8 mouse cellular contexts compared by ENCODE assay signal in the genomic region with DNA sequence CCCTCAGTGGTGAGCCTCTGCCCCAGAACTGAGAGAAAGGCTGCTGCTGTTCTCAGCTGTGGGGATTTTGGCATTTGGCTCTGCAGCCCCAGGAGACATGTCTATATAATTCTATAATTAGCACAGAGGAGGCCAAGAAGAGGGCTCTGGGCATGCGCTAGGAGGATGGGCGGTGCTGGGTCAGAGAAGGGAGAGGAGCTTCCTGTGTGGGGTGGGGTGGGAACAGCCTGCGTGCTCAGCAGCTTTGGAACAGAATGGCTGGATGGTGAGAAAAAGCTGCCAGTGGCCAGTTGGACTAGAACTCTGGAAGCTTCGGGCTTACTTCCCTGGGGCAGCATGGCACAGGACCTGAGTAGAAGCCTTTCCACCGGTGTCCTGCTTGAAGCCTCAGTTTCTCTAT. TPM values are rescaled to one million over a fixed set of nuclear protein-coding genes. Genes with fewer than 3 reads are reported as not detected.
DNase-seq lines count a peak whose midpoint lies in the region; ATAC-seq and TF ChIP-seq lines count a peak whose summit lies in the region.

No protein-coding gene starts in this region.

- H3K4me2 ChIP-seq in CH12.LX (ENCODE audit: insufficient read depth, low read depth, poor library complexity, severe bottlenecking): peak overlapping the region; percentile 87
- H3K4me2 ChIP-seq in liver, postnatal 0 days (ENCODE audit: low read depth, low read length): no peak overlapping the region

- H3K27me3 ChIP-seq in cerebellum, adult 2 months (ENCODE audit: control insufficient read depth, insufficient read depth, low read length): no peaks in the 10 kb centered on the region
- no peaks in the 10 kb centered on the region for H3K27me3 ChIP-seq in CH12.LX (replicated peaks)
- H3K27me3 ChIP-seq in liver, postnatal 0 days (ENCODE audit: insufficient read depth, low read length): no peaks in the 10 kb centered on the region

- ATAC-seq in liver, postnatal 0 days: peak; percentile 41; the same call in 1 of the 2 replicates

- H3K9me3 ChIP-seq in CH12.LX (replicated peaks; ENCODE audit: low read length): no peaks in the 10 kb centered on the region
- no peaks in the 10 kb centered on the region for H3K9me3 ChIP-seq in liver, postnatal 0 days (ENCODE audit: low read length)

- TF ChIP-seq POLR2A in cerebellum, adult 2 months (IDR thresholded peaks at IDR 0.05; ENCODE audit: borderline replicate concordance, insufficient read depth, low read length): no peak
- TF ChIP-seq POLR2A in CH12.LX (IDR thresholded peaks at IDR 0.05; ENCODE audit: low read depth, low read length): peak; percentile 57
- TF ChIP-seq POLR2A in embryonic fibroblast, embryonic 13.5 days (IDR thresholded peaks at IDR 0.05; ENCODE audit: low read depth, low read length): 0 out of 2 replicates have a peak, but pooled peaks have one; percentile 34

- peak; percentile 40; the same call in 1 of the 2 replicates for TF ChIP-seq EP300 in CH12.LX (IDR thresholded peaks at IDR 0.05; ENCODE audit: low read length)
- TF ChIP-seq EP300 in liver, postnatal 0 days (IDR thresholded peaks at IDR 0.05; ENCODE audit: low read depth): no peak

- no peak for TF ChIP-seq RAD21 in CH12.LX (IDR thresholded peaks at IDR 0.05; ENCODE audit: low read depth, low read length)

- no peaks in the 10 kb centered on the region for H3K36me3 ChIP-seq in CH12.LX (replicated peaks in 1 of 2; ENCODE audit: control insufficient read depth in 1 of 2, insufficient read depth in 1 of 2, low read length in 1 of 2)
- no peaks in the 10 kb centered on the region for H3K36me3 ChIP-seq in liver, postnatal 0 days (replicated peaks; ENCODE audit: insufficient read depth, low read length)

- dilution Hi-C loops in CH12.LX (cut with MboI; ENCODE audit: extremely low pct_ligation_motif_present, extremely low pct_unique_long_range_greater_than_20kb, low sequenced_read_pairs): no loop called here

- in situ Hi-C loops in CH12.LX (cut with MboI; ENCODE audit: low pct_ligation_motif_present, low pct_unique_long_range_greater_than_20kb, low sequenced_read_pairs): loop anchor here (10.0 kb wide), 1 partner anchor 109 kb away; no protein-coding TSS in a partner anchor

- H3K27ac ChIP-seq in cerebellum, adult 2 months (ENCODE audit: insufficient read depth, low read length): peak overlapping the region; percentile 23; the same call in 1 of the 2 replicates
- peak overlapping the region; percentile 75 for H3K27ac ChIP-seq in CH12.LX (ENCODE audit: insufficient read depth, low read depth)
- H3K27ac ChIP-seq in embryonic fibroblast, embryonic 13.5 days (ENCODE audit: insufficient read depth, low read length): no peak overlapping the region
- peak overlapping the region; percentile 8; the same call in 1 of the 2 replicates for H3K27ac ChIP-seq in liver, postnatal 0 days (ENCODE audit: low read depth)

- H3K79me2 ChIP-seq in CH12.LX (replicated peaks; ENCODE audit: control insufficient read depth, extremely low read depth, insufficient read depth, poor library complexity, severe bottlenecking): no peaks in the 10 kb centered on the region

- WGBS in cerebellum, adult 2 months: 10% methylated on average over 5 of the region's 5 CpGs
- WGBS in liver, postnatal 0 days (ENCODE audit: insufficient replicate concordance): 47% methylated on average over 5 of the region's 5 CpGs

- TF ChIP-seq CTCF in cerebellum, adult 2 months (IDR thresholded peaks at IDR 0.05; ENCODE audit: borderline replicate concordance, insufficient read depth, low read depth, low read length): no peak
- no peak for TF ChIP-seq CTCF in CH12.LX (conservative IDR thresholded peaks at IDR 0.05 in 1 of 2, IDR thresholded peaks at IDR 0.05 in 1 of 2; ENCODE audit: low read depth in 2 of 2, low read length in 2 of 2)
- no peak for TF ChIP-seq CTCF in embryonic fibroblast, embryonic 13.5 days (IDR thresholded peaks at IDR 0.05; ENCODE audit: borderline replicate concordance, insufficient read depth, low read length)
- TF ChIP-seq CTCF in liver, postnatal 0 days (IDR thresholded peaks at IDR 0.05; ENCODE audit: low read depth): no peak

- DNase-seq in cerebellum, adult 2 months: peak in 1 of 2 experiments; percentile 54
- no peak for DNase-seq in cerebellum, postnatal 4 days (ENCODE audit: low spot score in 2 of 2)
- DNase-seq in CH12.LX (ENCODE audit: extremely low read depth): peak; percentile 93
- DNase-seq in induced T-regulatory cell, adult 2 months (ENCODE audit: low read depth): peak; percentile 50
- DNase-seq in liver, postnatal 0 days: peak; percentile 63
- DNase-seq in skeletal muscle tissue, adult 2 months (ENCODE audit: low read depth, low spot score): peak; percentile 67
- DNase-seq in right cerebral cortex, postnatal 14 days: no peak

- H3K9ac ChIP-seq in CH12.LX (ENCODE audit: insufficient read depth, low read depth): peak overlapping the region; percentile 43
- 0 out of 2 replicates have a peak overlapping the region, but pooled peaks have one; percentile 11 for H3K9ac ChIP-seq in liver, postnatal 0 days (replicated peaks)

- no peak overlapping the region for H3K4me3 ChIP-seq in cerebellum, adult 2 months (replicated peaks; ENCODE audit: insufficient read depth, low read depth, low read length)
- H3K4me3 ChIP-seq in CH12.LX (replicated peaks in 1 of 3; ENCODE audit: low read depth in 2 of 3, low read length in 2 of 3, poor library complexity in 1 of 3): peak overlapping the region; percentile 25 to 63 (median 38)
- no peak overlapping the region for H3K4me3 ChIP-seq in embryonic fibroblast, embryonic 13.5 days (ENCODE audit: insufficient read depth, low read length)
- H3K4me3 ChIP-seq in liver, postnatal 0 days (ENCODE audit: low read depth, low read length): no peak overlapping the region

- H3K4me1 ChIP-seq in cerebellum, adult 2 months (ENCODE audit: control insufficient read depth, insufficient read depth, low read length): peaks cover 13% of the 10 kb centered on the region
- peaks cover 41 to 59% of the 10 kb centered on the region in 2 experiments for H3K4me1 ChIP-seq in CH12.LX (ENCODE audit: control insufficient read depth in 1 of 2, insufficient read depth in 2 of 2)
- peaks cover 3% of the 10 kb centered on the region; the same call in 1 of the 2 replicates for H3K4me1 ChIP-seq in embryonic fibroblast, embryonic 13.5 days (ENCODE audit: control insufficient read depth, insufficient read depth, low read length)
- H3K4me1 ChIP-seq in liver, postnatal 0 days (ENCODE audit: insufficient read depth): peaks cover 20% of the 10 kb centered on the region

TF ChIP-seq in CH12.LX, 34 proteins besides CTCF, POLR2A, EP300 and RAD21 (continues in another document):
- TF ChIP-seq USF2 (conservative IDR thresholded peaks at IDR 0.05; ENCODE audit: low read depth, low read length): no peak
- no peak for TF ChIP-seq USF1 (IDR thresholded peaks at IDR 0.05; ENCODE audit: low read depth, low read length)
- peak; percentile 66 for TF ChIP-seq ELF1 (IDR thresholded peaks at IDR 0.05; ENCODE audit: low read depth, low read length)
- peak; percentile 70 for TF ChIP-seq SIN3A (IDR thresholded peaks at IDR 0.05; ENCODE audit: low read length)
- TF ChIP-seq SMC3 (IDR thresholded peaks at IDR 0.05; ENCODE audit: low read depth, low read length): no peak
- peak; percentile 96 for TF ChIP-seq MEF2A (IDR thresholded peaks at IDR 0.05; ENCODE audit: borderline replicate concordance, low read depth, low read length)
- TF ChIP-seq CHD1 (IDR thresholded peaks at IDR 0.05; ENCODE audit: low read depth, low read length): no peak
- TF ChIP-seq MAZ (IDR thresholded peaks at IDR 0.05; ENCODE audit: low read depth, low read length): peak; percentile 58; the same call in 1 of the 2 replicates
- peak; percentile 70 for TF ChIP-seq ETS1 (conservative IDR thresholded peaks at IDR 0.05; ENCODE audit: low read depth, low read length)
- TF ChIP-seq JUN (IDR thresholded peaks at IDR 0.05; ENCODE audit: insufficient read depth, low read depth, low read length): no peak
- no peak for TF ChIP-seq MAX (IDR thresholded peaks at IDR 0.05; ENCODE audit: low read length)
- peak; percentile 52; the same call in 1 of the 2 replicates for TF ChIP-seq NELFE (IDR thresholded peaks at IDR 0.05; ENCODE audit: low read depth, low read length)
- TF ChIP-seq HCFC1 (IDR thresholded peaks at IDR 0.05; ENCODE audit: low read depth, low read length): peak; percentile 33; the same call in 1 of the 2 replicates
- no peak for TF ChIP-seq MXI1 (IDR thresholded peaks at IDR 0.05; ENCODE audit: low read depth, low read length)
- TF ChIP-seq UBTF (IDR thresholded peaks at IDR 0.05; ENCODE audit: low read depth, low read length): no peak
- no peak for TF ChIP-seq ZKSCAN1 (IDR thresholded peaks at IDR 0.05; ENCODE audit: borderline replicate concordance, low read depth, low read length)
- TF ChIP-seq ZMIZ1 (IDR thresholded peaks at IDR 0.05; ENCODE audit: low read depth, low read length): 0 out of 2 replicates have a peak, but pooled peaks have one; percentile 14
- no peak for TF ChIP-seq ZNF384 (IDR thresholded peaks at IDR 0.05; ENCODE audit: low read depth, low read length)
- TF ChIP-seq JUND (conservative IDR thresholded peaks at IDR 0.05; ENCODE audit: low read depth, low read length): no peak

RNA-seq across cellular contexts. Expression of gene Klc1, which starts 12.6 kb away (rescaled TPM):
- 874 and 889 TPM in 2 replicates for polyA plus RNA-seq in cerebellum, adult 2 months (2012; rRNA removed)
- total RNA-seq in CH12.LX (2012; rRNA removed) (45.2 and 55.1 TPM in 2 replicates), CH12.LX (2014; rRNA removed) (44.4 and 45.6 TPM in 2 replicates)
- polyA plus RNA-seq in CH12.LX (2012; ENCODE audit: insufficient read length, low read depth): 77.0 and 116 TPM in 2 replicates
- 103 and 124 TPM in 2 replicates for polyA plus RNA-seq in embryonic fibroblast, embryonic 13.5 days (2011; ENCODE audit: insufficient read length, low read depth, missing spikeins)
- polyA plus RNA-seq in liver, postnatal 0 days (2015; fragmentation: Nextera tagmentation; extraction: Ambion mirVana): 9.6 and 10.7 TPM in 2 replicates

RNA-seq across cellular contexts. Expression of gene Apopt1, which starts 33.0 kb away (rescaled TPM):
- 46.8 and 49.8 TPM in 2 replicates for polyA plus RNA-seq in cerebellum, adult 2 months (2012; rRNA removed)
- total RNA-seq in CH12.LX (2012; rRNA removed) (38.7 and 43.6 TPM in 2 replicates), CH12.LX (2014; rRNA removed) (35.9 and 36.0 TPM in 2 replicates)
- 49.1 and 49.9 TPM in 2 replicates for polyA plus RNA-seq in CH12.LX (2012; ENCODE audit: insufficient read length, low read depth)
- polyA plus RNA-seq in embryonic fibroblast, embryonic 13.5 days (2011; ENCODE audit: insufficient read length, low read depth, missing spikeins): 29.9 and 38.2 TPM in 2 replicates
- 21.5 and 22.1 TPM in 2 replicates for polyA plus RNA-seq in liver, postnatal 0 days (2015; fragmentation: Nextera tagmentation; extraction: Ambion mirVana)

RNA-seq across cellular contexts. Expression of gene Bag5, which starts 33.0 kb away (rescaled TPM):
- polyA plus RNA-seq in cerebellum, adult 2 months (2012; rRNA removed): 52.7 and 54.4 TPM in 2 replicates
- total RNA-seq in CH12.LX (2012; rRNA removed) (24.1 and 26.9 TPM in 2 replicates), CH12.LX (2014; rRNA removed) (25.6 and 27.9 TPM in 2 replicates)
- polyA plus RNA-seq in CH12.LX (2012; ENCODE audit: insufficient read length, low read depth): 27.9 and 29.2 TPM in 2 replicates
- polyA plus RNA-seq in embryonic fibroblast, embryonic 13.5 days (2011; ENCODE audit: insufficient read length, low read depth, missing spikeins): 29.3 and 35.9 TPM in 2 replicates
- polyA plus RNA-seq in liver, postnatal 0 days (2015; fragmentation: Nextera tagmentation; extraction: Ambion mirVana): 16.7 TPM in 2 replicates

Comparison
In these comparisons a context has a peak if more than half of its experiments do, and no peak if none do; other contexts are left out.
1. DNase-seq: peak in CH12.LX (single experiment), induced T-regulatory cell, adult 2 months (single experiment), liver, postnatal 0 days (single experiment) and skeletal muscle tissue, adult 2 months (single experiment); none in cerebellum, postnatal 4 days (0 of 2) and right cerebral cortex, postnatal 14 days (single experiment).
2. H3K4me3 ChIP-seq: peak in CH12.LX (3 of 3); none in cerebellum, adult 2 months (single experiment), embryonic fibroblast, embryonic 13.5 days (single experiment) and liver, postnatal 0 days (single experiment).